Mouse (Mus musculus): ENCODE data around the gene Il18rap. TPM values are rescaled to one million over a fixed set of nuclear protein-coding genes. Genes with fewer than 3 reads are reported as not detected.

Il18rap gene
- polyA plus RNA-seq, 1 experiment from 2014 or later, result 1.6 TPM

Other genes starting within 250 kb of the Il18rap start
- gene Il1rl2, start 190.8 kb upstream of the Il18rap start, polyA plus RNA-seq (2015; fragmentation: Nextera tagmentation; extraction: Ambion mirVana), result 1.1 and 1.5 TPM in 2 replicates
- 4.6 and 4.7 TPM in 2 replicates for gene Il1rl1, start 85.8 kb upstream of the Il18rap start, polyA plus RNA-seq (2015; fragmentation: Nextera tagmentation; extraction: Ambion mirVana)
- 0.08 and 0.10 TPM in 2 replicates for gene Il18r1, start 49.8 kb upstream of the Il18rap start, polyA plus RNA-seq (2015; fragmentation: Nextera tagmentation; extraction: Ambion mirVana)
- not detected in 2 replicates for gene Slc9a4, start 64.7 kb downstream of the Il18rap start, polyA plus RNA-seq (2015; fragmentation: Nextera tagmentation; extraction: Ambion mirVana)
- 0.02 and 0.07 TPM in 2 replicates for gene Slc9a2, start 165.2 kb downstream of the Il18rap start, polyA plus RNA-seq (2015; fragmentation: Nextera tagmentation; extraction: Ambion mirVana)